Mouse (Mus musculus) layer of hippocampus, adult 8-10 months (tissue): ENCODE data around the gene Golph3l. TPM values are rescaled to one million over a fixed set of nuclear protein-coding genes. Genes with fewer than 3 reads are reported as not detected.

Experiments
- DNase-seq, 2 experiments: peaks; one replicate each; pipeline ENCODE4 v3.0.0; 2022; ENCODE audit warnings: low spot score in 2 of 2
- total RNA-seq, 4 experiments: library from RNA; stranded (reverse); gene quantifications; 2 replicates each; pipeline ENCODE4 v1.2.4; 2022

Golph3l gene
- total RNA-seq, 4 experiments from 2014 or later = 20.3 to 27.0 (median 21.9) TPM

GRCm38 (mm10) chr3:95624628-95625503 lies 36.1 kb downstream of the Golph3l start, which contains the start of gene Ensa:
Gene Ensa, plus strand, starts transcription at chr3:95624993.
- DNase-seq = peak; percentile 99 to 100

GRCm38 (mm10) chr3:95627763-95628162 lies 39.0 kb downstream of the Golph3l start:
- peak; percentile 81 for DNase-seq

GRCm38 (mm10) chr3:95629755-95630154 lies 41.0 kb downstream of the Golph3l start:
- peak; percentile 76 to 81 for DNase-seq

GRCm38 (mm10) chr3:95630856-95631255 lies 42.1 kb downstream of the Golph3l start:
- DNase-seq = no peak

- DNase-seq = no peak
These were observed 42.6 kb downstream of the Golph3l start for GRCm38 (mm10) chr3:95631304-95631703.

GRCm38 (mm10) chr3:95632648-95633588 lies 44.2 kb downstream of the Golph3l start:
- no peak for DNase-seq

- no peak for DNase-seq
These were observed 46.9 kb downstream of the Golph3l start for GRCm38 (mm10) chr3:95635636-95636035.

- no peak for DNase-seq
These were observed 47.3 kb downstream of the Golph3l start for GRCm38 (mm10) chr3:95636072-95636471.

- no peak for DNase-seq
These were observed 51.0 kb downstream of the Golph3l start for GRCm38 (mm10) chr3:95639694-95640093.

GRCm38 (mm10) chr3:95643097-95643496 lies 54.4 kb downstream of the Golph3l start:
- no peak for DNase-seq

- no peak for DNase-seq
These were observed 56.8 kb downstream of the Golph3l start for GRCm38 (mm10) chr3:95645313-95646235.

- DNase-seq = no peak
These were observed 59.3 kb downstream of the Golph3l start for GRCm38 (mm10) chr3:95648016-95648415.

- DNase-seq = no peak
These were observed 61.7 kb downstream of the Golph3l start for GRCm38 (mm10) chr3:95650276-95651032.

GRCm38 (mm10) chr3:95651033-95651373 lies 62.3 kb downstream of the Golph3l start:
- no peak for DNase-seq

- no peak for DNase-seq
These were observed 62.9 kb downstream of the Golph3l start for GRCm38 (mm10) chr3:95651391-95652203.

GRCm38 (mm10) chr3:95652204-95652811 lies 63.6 kb downstream of the Golph3l start:
- DNase-seq = no peak

- no peak for DNase-seq
These were observed 64.1 kb downstream of the Golph3l start for GRCm38 (mm10) chr3:95652871-95653270.

GRCm38 (mm10) chr3:95653473-95654034 lies 64.8 kb downstream of the Golph3l start:
- DNase-seq = no peak
